Mouse (Mus musculus): ENCODE data around the gene E130218I03Rik. TPM values are rescaled to one million over a fixed set of nuclear protein-coding genes. Genes with fewer than 3 reads are reported as not detected.
A peak's percentile ranks its signal among the peaks of the same experiment; 100 is the strongest.

The E130218I03Rik gene
- polyA plus RNA-seq, 1 experiment: 0.26 TPM

GRCm38 (mm10) chr4:134246719-134247258 lies 3.3 kb downstream of the E130218I03Rik start, which contains the start of gene Gm30191:
Gm30191 (plus strand) TSS chr4:134246935.
- Histone ChIP-seq H3K4me3 (ENCODE audit: control insufficient read depth, low read depth, low read length) (peak within 1 kb of the TSS; percentile 99), H3K27ac (ENCODE audit: control insufficient read depth, insufficient read depth, low read depth, low read length) (peak within 1 kb of the TSS; percentile 76), H3K4me1 (ENCODE audit: control insufficient read depth, insufficient read depth, low read length) (peaks cover 42% of the 10 kb centered on the region), H3K36me3 (ENCODE audit: control insufficient read depth, insufficient read depth, low read length) (no peaks in the 10 kb centered on the region), H3K27me3 (ENCODE audit: control insufficient read depth, insufficient read depth, low read length) (no peaks in the 10 kb centered on the region)
- TF ChIP-seq POLR2A (IDR thresholded peaks at IDR 0.05; ENCODE audit: control insufficient read depth, low read depth, low read length): no peak
- no peak for TF ChIP-seq CTCF (IDR thresholded peaks at IDR 0.05; ENCODE audit: control insufficient read depth, insufficient read depth, insufficient replicate concordance, low read depth, low read length)

DNA sequence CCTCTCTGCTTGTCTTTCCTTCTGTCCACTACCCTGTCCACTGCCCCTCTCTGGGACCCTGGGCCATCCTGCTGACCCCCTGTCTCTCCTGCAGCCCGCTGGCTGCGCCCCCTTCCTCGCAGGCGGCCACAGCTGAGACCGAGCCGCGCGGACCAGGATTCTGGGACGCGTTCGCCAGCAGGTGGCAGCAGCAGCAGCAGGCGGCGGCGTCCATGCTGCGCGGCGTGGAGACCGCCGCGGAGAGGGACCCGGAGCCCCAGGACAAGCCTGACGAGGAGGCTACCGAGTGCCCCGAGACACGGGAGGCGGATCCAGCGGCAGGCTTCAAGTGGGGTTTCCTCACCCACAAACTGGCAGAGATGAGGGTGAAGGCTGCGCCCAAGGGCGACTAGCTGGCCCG lies 6.2 kb downstream of the E130218I03Rik start:
- Histone ChIP-seq H3K27me3 (ENCODE audit: control insufficient read depth, insufficient read depth, low read length) (no peaks in the 10 kb centered on the region), H3K36me3 (ENCODE audit: control insufficient read depth, insufficient read depth, low read length) (no peaks in the 10 kb centered on the region), H3K27ac (ENCODE audit: control insufficient read depth, insufficient read depth, low read depth, low read length) (no peak overlapping the region), H3K4me1 (ENCODE audit: control insufficient read depth, insufficient read depth, low read length) (peaks cover 49% of the 10 kb centered on the region), H3K4me3 (ENCODE audit: control insufficient read depth, low read depth, low read length) (peak overlapping the region; percentile 69)
- TF ChIP-seq POLR2A (IDR thresholded peaks at IDR 0.05; ENCODE audit: control insufficient read depth, low read depth, low read length): no peak
- peak; percentile 68 for TF ChIP-seq CTCF (IDR thresholded peaks at IDR 0.05; ENCODE audit: control insufficient read depth, insufficient read depth, insufficient replicate concordance, low read depth, low read length)

DNA sequence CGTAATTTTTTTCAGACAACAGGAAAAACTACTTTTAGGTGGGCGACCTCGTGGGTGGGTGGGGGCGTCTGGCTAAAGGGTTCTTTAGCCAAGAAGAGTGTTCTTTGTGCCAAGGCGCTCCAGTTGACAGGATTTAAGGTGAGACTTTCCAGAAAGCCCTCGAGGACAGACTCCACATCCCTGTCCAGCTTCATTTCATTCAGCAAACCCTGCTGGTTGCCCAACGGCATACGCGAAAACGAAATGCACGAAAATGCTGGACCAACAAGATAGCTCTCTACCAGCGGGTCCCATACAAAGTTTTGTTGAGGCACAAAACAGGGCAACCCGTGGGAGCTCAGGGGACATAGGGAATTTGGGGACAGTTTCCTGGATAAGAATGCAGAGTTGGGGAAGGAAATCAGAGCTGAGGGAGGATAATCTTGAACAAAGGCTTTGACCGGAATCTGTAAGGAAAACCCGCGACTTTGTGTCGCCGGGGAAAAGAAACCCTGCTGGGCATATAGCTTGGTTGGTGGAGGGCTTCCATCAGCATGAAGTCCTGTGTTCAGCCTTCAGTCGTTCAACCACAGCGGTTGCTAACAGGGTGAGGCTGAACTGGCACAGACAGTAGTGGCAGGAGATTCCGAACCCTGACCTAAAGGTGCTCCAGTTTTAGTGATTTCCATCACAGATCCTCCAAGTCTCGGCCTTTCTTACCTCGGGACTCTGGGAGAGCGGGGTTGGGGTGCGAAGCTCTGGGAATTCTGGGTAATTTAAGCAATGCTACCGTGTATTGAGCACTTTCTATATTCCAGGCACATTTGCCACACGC lies 6.9 kb downstream of the E130218I03Rik start:
- no peak for TF ChIP-seq CTCF (IDR thresholded peaks at IDR 0.05; ENCODE audit: control insufficient read depth, insufficient read depth, insufficient replicate concordance, low read depth, low read length)
- no peak for TF ChIP-seq POLR2A (IDR thresholded peaks at IDR 0.05; ENCODE audit: control insufficient read depth, low read depth, low read length)
- peak overlapping the region; percentile 69 for H3K4me3 ChIP-seq (ENCODE audit: control insufficient read depth, low read depth, low read length)
- peaks cover 45% of the 10 kb centered on the region for H3K4me1 ChIP-seq (ENCODE audit: control insufficient read depth, insufficient read depth, low read length)
- no peaks in the 10 kb centered on the region for H3K36me3 ChIP-seq (ENCODE audit: control insufficient read depth, insufficient read depth, low read length)
- H3K27ac ChIP-seq (ENCODE audit: control insufficient read depth, insufficient read depth, low read depth, low read length): no peak overlapping the region
- H3K27me3 ChIP-seq (ENCODE audit: control insufficient read depth, insufficient read depth, low read length): no peaks in the 10 kb centered on the region

- H3K27ac ChIP-seq (ENCODE audit: control insufficient read depth, insufficient read depth, low read depth, low read length): no peak overlapping the region
- H3K4me1 ChIP-seq (ENCODE audit: control insufficient read depth, insufficient read depth, low read length): peaks cover 41% of the 10 kb centered on the region
- H3K4me3 ChIP-seq (ENCODE audit: control insufficient read depth, low read depth, low read length): peak overlapping the region; percentile 79
- TF ChIP-seq CTCF (IDR thresholded peaks at IDR 0.05; ENCODE audit: control insufficient read depth, insufficient read depth, insufficient replicate concordance, low read depth, low read length): no peak
- no peak for TF ChIP-seq POLR2A (IDR thresholded peaks at IDR 0.05; ENCODE audit: control insufficient read depth, low read depth, low read length)
- no peaks in the 10 kb centered on the region for H3K36me3 ChIP-seq (ENCODE audit: control insufficient read depth, insufficient read depth, low read length)
- H3K27me3 ChIP-seq (ENCODE audit: control insufficient read depth, insufficient read depth, low read length): no peaks in the 10 kb centered on the region
Measured at GRCm38 (mm10) chr4:134250930-134251240, 7.4 kb downstream of the E130218I03Rik start.

DNA sequence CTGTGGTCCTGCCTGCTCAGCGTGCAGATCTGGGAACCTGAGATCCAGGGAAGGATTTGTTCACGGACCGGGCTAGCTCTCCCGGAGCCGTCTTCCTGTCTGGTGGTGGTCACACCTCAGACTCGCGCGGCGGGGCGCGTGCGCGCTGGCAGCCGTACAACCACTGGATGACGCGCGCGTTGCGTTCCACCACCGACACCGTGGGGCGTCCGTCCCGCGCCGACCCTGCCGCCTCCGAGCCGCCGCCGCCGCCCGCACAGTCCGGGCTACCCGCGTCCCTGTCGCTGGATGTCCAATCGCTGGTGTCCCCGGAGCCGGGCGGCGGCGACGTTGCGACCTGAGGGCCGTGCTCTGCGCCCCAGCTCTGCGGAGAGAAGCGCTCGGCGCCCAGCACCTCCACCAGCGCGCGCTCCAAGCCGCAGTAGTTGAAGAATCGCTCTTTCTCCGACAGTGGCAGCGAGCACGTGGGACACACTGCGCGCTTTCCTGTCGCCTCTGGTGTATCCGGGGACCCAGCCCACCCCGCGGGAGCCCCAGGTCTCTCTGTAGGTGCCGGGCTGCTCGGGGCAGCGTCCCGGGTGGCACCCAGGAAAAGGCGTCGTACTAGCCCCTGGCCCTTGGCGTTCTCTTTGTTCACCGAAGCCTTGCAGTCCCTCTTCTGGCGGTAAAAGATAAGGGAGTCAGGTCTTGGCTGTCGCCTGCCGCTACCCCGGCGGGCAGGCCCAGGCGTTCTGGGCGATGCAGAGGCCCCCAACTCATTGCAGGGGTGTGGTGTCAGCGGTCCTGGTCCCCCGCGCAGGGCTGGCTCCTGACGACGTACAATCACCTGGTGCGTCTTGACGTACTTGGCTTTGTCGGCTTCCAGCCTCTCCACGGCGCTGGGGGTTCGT lies 8.0 kb downstream of the E130218I03Rik start:
- Histone ChIP-seq H3K4me1 (ENCODE audit: control insufficient read depth, insufficient read depth, low read length) (peaks cover 37% of the 10 kb centered on the region), H3K4me3 (ENCODE audit: control insufficient read depth, low read depth, low read length) (peak overlapping the region; percentile 79), H3K27me3 (ENCODE audit: control insufficient read depth, insufficient read depth, low read length) (no peaks in the 10 kb centered on the region), H3K27ac (ENCODE audit: control insufficient read depth, insufficient read depth, low read depth, low read length) (no peak overlapping the region), H3K36me3 (ENCODE audit: control insufficient read depth, insufficient read depth, low read length) (no peaks in the 10 kb centered on the region)
- no peak for TF ChIP-seq POLR2A (IDR thresholded peaks at IDR 0.05; ENCODE audit: control insufficient read depth, low read depth, low read length)

DNA sequence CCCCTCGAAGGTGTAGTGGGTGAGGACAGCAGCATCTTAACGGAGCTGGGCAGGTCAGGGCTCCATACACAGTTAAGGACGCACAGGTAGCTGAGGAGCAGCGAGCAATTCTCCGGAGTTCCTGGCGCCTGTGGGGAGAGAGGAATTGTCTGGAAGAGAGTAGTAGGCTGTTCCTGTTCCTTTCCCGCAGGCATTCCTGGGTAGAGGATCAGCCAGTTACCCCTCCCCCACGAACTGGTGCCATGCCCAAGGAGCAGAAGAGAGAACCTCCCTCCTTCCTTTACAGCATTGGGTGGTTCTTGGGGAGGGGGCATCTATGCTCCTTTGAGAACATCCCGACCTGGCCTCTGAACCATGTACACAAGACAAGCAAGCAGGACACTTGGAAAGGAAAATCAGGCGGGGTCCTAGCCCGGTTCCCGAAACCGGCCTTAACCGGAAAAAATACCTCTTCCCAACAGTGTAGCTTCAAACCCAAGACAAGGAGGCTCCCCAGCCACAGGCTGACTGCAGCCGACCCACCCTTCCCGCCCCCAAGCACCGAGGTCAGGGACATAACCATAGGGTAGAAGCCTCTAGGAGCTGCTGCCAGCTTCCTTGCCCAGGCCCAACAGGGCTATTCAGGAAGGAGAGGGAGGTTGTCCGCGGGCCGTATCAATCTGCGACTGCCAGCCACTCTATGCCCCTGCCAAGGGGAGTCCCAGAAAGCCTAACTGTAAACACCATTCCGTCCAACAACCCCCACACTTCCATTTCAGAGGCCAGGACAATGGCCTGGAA lies 8.9 kb downstream of the E130218I03Rik start:
- Histone ChIP-seq H3K27me3 (ENCODE audit: control insufficient read depth, insufficient read depth, low read length) (no peaks in the 10 kb centered on the region), H3K4me1 (ENCODE audit: control insufficient read depth, insufficient read depth, low read length) (peaks cover 37% of the 10 kb centered on the region), H3K36me3 (ENCODE audit: control insufficient read depth, insufficient read depth, low read length) (no peaks in the 10 kb centered on the region), H3K27ac (ENCODE audit: control insufficient read depth, insufficient read depth, low read depth, low read length) (no peak overlapping the region), H3K4me3 (ENCODE audit: control insufficient read depth, low read depth, low read length) (peak overlapping the region; percentile 79)
- TF ChIP-seq POLR2A (IDR thresholded peaks at IDR 0.05; ENCODE audit: control insufficient read depth, low read depth, low read length): no peak
- TF ChIP-seq CTCF (IDR thresholded peaks at IDR 0.05; ENCODE audit: control insufficient read depth, insufficient read depth, insufficient replicate concordance, low read depth, low read length): no peak
